Mouse (Mus musculus) fat pad, adult 2 months (tissue): ENCODE measurements around the gene Slc16a3.

Experiments
- DNase-seq: peaks from one replicate; pipeline ENCODE4 v3.0.0-alpha.2; 2011; ENCODE audit warnings: low read depth, low spot score; ENCODE audit errors: extremely low read depth

The Slc16a3 gene

DNA sequence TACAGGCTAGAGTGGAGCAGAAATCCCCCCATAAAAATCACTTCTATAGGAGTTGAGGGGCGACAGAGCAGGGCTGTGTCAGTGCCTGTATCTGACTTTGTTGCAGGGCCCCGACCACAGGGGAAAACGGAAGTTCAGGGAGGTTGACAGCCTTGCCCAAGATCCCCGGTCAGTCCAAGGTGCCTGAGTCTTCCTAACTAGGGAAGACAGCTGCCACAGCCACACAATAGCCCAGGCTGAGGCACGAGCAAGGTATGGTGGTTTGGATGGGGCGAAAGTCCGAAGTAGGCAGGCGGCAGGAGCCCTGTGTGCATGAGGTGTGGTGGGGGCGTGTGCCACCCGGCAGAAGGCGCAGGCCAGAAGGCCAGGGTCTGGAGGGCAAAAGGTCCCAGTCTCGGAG, at the start of gene Slc16a3:
Gene Slc16a3, plus strand, starts transcription at position 153 of the 400 bp plus-strand sequence.
- no peak for DNase-seq

DNA sequence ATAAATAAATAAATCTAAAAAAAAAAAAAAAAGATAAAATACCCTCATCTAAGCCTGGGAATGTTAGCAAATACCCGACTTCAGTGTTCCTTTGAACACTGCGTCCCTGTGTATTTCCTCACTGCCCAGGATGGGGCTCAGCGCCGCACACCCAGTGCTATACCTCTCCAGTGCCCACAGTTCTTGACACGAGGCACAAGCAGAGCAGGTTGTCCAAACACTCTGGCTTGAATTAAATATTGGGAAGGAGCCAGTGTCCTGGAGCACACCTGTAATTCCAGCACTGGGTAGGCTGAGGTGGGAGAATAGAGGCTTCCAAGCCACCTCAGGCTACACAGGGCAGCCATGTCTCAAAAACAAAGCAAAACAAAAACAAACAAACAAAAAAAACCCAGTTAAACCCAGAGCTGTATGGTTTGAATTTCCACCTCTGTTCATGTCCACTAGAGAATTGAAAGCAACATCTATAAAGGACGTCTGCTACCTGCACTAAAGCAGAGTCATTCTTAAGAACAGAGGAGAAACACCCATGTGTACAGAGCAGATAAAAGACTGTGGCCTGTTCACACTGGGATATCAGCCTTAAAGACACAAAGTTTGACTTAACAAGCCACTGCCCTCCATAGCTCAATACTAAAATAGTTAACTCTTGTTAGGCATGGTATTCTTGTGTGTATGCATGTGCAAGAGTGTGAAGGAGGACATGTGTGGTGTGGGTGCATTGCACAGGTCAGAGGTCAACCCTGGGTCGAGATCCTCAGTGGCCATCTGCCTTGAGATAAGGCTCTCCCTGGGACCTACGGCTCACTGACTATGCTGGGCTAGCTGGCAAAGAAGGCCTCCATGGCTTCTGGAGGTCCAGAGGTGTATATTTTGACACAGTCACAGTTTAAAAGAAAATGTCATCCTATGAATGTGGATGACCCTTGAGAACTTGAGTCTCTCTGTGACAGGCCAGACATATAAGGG, 47.7 kb upstream of the Slc16a3 start:
- DNase-seq, result no peak

DNA sequence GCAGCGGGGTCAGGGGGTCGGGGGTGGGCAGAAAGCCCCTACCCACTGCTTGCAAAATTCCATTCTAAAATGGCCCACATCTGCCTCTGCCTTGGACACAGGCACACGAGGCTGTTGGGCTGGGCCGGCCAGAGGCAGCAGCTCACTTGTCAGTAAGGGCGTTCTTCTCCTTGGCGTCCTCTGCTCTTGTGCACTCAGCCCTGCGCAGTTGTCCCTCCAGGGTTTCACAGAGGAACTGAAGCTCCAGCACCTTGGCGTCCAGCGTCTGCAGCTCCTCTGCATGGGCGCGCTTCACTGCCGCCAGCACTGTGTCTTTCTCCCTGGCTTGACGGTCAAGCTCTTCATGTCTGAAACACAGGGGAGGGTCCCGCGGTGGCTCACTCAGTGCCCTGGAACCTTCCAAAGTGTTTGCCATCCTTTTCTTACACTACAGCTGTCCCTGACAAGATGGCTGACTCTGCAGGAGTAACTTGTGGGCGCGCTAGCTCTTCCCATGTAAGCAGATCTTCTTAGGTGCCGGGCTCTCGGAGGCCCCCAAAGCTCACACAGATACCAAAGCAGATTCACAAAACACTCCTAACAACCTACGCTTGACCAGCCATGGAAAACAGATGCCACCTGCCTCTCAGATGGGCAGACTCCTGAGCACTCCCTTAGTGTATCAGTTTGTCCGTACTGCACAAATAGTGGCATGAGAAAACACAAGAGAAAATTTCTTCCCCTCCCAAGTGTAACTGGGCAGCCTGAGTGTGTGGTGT, 46.4 kb upstream of the Slc16a3 start:
- no peak for DNase-seq

DNA sequence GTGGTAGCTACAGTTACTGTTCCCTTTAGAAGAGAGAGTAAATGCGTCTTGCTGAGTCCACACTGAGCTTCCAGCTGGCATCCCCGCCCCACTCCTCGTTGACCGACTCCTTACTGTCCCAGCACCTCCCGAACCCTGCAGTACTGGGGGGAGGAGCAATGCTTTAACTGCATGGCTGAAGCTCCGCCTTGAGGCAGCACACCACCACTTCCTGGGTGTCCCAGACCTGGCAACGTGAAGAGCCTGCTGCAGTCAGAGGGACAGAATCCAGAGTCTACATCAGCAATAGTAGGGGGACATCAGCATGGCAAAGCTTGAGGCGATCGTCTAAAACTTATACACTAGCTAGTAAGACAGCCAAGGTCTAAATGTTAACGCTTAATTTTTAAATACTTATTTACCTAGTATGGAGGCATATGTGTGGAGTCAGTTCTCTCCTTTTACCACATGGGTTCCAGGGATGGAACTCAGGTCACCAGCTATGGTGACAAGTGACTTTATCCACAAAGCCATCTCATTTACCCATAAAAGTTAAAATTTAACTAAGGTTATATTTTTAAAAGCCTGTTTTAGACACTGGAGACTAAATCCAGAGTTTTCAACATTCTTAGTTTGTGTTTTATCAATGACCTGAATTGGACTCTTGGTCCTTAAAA, 45.7 kb upstream of the Slc16a3 start:
- no peak for DNase-seq

DNA sequence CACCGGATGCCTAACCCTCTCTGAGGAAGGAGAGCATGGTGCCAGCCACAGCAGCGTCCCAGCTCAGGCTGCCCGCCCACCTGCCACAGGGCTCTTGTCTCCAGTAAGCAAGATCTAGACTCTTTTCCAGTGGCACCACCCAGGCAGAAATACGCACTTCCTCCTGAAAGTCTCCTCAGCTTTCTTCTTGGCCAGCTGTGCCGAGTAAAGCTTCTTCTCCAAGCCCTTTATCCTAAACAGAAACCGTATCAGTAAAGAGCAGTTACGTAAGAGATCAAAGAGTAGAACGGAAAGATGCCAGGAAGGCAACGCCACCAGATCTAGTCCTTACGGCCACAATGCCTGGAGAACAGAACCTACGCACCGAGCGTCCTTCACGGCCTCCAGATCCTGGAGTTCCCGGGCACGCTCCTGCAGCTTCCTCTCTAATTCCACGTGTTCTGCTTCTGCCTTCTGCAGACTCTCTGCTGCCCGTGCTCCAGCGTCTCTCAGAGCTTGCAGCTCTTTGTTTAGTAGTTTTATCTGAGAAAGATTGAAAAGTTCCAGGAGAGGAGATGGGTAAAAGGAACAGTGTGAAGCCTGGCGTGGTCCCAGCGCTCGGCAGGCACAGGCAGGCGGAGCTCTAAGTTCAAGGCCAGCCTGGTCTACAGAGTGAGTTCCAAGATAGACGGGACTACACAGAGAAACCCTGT, 45.0 kb upstream of the Slc16a3 start:
- DNase-seq, result no peak

DNA sequence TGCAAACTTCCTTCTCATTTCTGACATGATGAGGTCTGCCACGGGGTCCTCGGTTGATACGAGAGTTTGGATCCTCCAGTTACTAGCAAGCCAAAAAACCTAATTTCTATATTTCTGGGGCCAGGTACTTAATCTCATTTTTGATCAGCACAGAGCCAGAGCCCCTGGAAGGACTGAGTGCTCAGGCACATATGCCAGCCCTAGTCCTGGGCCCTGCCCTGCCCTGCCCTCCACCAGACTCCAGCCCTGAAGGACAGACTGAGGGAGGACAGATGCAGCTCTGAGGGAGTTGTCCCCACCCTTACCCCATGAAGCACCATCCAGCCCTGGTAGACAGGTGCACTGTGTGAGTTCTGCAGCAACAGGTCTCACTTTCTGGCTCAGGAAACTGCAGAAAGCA, 43.7 kb upstream of the Slc16a3 start:
- no peak for DNase-seq

DNA sequence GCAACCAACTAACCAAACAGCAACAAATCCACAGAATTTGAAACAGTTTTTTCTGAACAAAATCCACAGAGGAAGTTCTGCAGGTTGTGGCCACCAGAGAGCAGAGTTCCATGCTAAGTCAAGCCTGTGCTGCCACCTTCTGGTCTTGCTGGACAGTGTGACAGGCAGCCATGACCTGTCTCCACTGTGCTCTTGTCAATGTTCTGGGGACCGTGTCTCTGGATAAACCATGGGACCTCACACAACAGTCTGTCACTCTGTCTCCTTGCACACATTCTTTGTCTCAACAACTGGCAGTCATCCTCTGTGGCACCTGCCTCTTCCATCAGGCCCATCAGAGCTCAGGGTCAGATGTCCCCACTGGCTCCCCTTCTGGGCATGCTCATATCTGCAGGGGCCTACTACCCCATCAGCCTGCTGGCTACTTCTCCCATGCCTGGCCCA, 42.8 kb upstream of the Slc16a3 start:
- DNase-seq, result no peak

DNA sequence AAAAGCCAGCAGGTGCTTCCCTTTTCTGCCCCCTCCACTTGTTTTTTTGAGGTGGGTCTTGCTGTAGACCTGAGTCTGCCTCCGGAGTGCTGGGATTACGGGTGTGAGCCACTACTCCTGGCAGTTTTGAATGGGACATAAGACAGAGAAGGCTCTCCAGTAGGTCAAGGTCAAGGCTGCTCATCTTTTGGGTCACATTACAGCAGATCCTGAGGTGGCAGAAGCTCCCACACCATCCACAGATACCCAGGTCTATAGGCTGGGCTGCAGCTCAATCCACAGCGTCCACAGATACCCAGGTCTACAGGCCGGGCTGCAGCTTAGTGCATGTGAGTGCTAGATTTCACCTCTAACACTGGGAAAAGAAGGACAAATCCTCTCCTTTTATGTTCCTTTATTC, 34.5 kb upstream of the Slc16a3 start:
- no peak for DNase-seq

DNA sequence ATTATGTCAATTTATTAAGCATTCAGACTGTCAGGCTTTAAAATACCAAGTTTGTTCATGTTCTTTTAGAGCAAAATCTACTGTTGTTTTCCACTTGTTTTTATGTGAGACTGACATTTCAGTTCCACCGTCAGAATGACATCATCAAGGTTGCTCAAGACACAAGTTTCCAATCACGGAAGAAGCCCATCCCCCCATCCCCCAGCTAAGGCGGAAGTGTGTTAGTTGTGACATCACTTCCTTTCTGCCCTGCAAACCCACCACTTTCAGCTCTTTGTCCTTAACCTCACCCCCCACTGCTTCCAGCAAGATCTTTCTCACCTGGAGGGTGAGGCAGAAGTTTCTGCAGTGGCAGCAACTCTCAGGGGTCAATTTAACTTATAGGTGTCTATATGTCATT, 31.8 kb upstream of the Slc16a3 start:
- DNase-seq, result no peak

DNA sequence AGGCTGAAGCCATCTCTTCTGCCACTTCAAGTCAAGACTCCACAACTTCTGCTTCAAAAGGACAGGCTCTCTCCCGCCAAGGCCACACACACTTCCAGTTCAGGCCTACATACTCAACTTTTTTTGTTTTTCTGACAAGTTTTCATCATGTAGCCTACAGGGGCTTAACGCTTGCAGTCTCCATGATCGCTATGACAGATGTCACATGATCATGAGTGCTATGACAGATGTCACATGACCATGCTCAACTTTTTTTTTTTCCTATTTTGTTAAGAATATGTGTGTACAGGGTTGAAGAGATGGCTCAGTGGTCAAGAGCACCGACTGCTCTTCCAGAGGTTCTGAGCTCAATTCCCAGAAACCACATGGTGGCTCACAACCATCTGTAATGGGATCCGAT, 30.5 kb upstream of the Slc16a3 start:
- DNase-seq, result no peak

DNA sequence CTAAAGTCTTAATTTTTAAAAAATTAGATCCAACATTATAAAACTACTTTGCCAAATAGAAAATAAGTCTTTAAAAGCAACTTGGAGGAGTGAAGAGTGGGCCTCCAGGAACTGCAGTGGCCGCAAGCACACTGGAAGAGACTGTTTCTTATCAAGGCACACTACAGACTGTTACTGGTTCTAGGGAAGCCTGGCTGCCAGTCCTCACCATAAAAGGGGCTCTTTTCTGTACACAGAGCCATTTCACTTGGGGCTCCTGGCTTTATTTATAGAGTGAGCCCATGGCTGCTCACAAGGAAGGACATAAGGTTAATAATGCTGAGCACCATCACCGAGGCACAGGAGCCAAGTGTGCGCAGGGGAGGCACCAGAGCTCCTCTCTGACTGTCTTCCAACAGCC, 25.8 kb upstream of the Slc16a3 start:
- no peak for DNase-seq

DNA sequence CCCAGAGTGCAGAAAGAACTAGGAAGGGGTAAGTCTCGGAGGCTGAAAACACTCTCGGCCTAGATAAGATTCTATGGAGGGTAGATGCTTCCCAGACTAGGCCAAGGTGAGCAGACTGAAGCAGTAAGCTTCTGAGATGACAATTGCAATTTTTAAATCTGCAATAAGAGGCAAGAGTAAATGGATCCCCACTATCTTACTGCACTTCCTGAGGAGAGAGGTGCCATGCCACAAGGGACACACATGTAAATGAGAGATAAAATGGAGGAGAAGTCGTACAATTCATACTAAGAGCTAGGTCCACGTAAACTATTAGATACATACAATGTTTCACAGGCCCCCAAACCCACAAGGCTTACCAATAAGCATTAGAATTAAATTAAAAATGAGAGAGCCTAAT, 19.8 kb upstream of the Slc16a3 start:
- no peak for DNase-seq

DNA sequence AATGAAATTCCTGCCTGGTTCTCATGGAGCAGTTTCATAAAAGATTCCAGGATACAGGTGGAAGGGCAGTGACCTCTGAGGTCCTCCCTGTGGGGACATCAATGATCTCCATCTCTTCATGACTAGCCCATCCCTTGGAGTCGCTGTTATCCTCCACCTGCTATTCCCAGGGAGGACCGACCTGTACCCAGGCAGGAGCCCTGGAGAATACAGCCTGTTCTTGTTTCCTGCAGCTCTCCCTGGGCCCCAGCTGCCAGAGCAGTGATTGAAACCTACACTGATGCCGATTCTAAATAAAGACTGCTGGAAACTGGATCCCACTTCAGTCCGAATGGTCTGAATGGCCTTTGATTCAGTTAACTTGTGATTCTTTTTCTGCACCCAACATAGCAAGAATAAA, 16.8 kb upstream of the Slc16a3 start:
- no peak for DNase-seq

DNA sequence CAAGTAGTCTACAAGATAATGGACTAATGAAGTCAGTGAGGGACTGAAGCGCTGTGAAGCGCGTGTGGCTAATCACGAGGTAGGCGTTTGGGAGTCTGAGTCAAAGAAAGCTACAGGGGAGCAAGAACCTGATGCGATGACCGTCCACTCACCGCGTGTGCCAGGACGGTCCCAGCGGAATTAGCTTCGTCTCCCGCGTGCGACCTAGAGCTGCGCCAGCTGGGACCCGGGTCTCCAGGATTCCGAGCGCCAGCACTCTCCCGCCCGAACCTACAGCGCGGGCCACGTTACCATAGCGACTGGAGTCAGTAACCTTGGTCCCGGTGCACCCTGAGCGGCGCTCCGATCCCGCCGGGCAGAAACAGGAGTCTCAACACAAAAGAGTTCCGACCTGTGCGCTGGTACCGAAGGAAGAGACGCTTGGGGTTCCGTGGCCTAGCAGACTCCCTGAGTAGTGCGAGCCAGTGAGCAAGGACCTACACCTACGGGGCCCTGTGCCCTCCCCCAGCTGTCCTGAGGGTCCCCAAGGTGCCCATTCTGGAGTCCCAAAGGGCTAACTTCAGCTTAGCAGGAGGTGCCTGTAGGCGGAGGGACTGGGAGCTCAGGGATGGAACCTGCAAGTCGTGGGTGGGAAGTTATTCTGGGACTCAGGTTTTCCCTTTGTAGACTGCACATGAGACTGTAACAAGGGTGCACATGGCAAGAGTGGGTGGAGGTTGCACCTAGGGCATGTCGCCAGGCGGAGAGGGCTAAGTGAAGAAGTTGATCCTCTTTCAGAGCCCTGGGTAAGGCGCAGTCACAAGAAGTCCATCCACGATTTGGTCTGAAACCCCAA, 15.5 kb upstream of the Slc16a3 start, which contains the start of gene Ccdc57:
Gene Ccdc57, minus strand, starts transcription at position 309 of the 835 bp plus-strand sequence.
- no peak for DNase-seq

DNA sequence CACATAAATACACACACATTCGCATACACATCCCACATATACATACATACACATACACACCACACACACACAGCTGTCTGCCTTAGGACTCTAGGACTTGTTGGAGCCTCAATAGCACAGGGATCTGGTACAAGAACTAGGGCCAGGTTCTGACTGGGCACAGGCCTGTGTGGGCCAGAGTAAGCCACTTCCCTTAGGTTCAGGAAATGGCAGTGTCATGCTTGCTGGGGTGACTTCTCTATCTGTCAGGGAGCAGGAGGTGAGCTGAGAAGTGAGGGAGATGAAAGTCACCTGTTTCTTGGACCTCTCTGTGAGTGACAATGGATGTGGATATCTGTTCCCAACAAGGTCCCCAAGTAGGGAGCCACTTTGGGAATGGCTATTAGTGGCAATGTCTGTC, 10.3 kb upstream of the Slc16a3 start:
- no peak for DNase-seq

DNA sequence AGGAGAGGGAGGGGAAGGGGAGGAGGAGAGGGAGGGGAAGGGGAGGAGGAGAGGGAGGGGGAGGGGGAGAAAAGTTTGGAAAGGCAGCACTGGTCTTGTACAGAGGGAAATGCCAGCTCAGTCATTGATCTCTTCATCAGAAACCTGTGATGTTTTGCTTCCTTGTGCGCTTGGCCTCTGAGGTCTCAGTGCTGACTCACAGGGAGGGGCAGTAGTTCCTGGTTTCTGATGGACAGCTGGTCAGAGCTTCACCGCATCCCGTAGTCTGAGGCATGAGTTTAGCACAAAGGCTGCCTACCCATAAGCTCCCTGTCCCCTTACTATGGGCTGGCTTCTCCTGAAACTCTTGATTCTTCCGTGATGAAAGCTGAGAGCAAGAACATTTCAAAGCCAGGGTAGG, 9.5 kb upstream of the Slc16a3 start:
- no peak for DNase-seq

DNA sequence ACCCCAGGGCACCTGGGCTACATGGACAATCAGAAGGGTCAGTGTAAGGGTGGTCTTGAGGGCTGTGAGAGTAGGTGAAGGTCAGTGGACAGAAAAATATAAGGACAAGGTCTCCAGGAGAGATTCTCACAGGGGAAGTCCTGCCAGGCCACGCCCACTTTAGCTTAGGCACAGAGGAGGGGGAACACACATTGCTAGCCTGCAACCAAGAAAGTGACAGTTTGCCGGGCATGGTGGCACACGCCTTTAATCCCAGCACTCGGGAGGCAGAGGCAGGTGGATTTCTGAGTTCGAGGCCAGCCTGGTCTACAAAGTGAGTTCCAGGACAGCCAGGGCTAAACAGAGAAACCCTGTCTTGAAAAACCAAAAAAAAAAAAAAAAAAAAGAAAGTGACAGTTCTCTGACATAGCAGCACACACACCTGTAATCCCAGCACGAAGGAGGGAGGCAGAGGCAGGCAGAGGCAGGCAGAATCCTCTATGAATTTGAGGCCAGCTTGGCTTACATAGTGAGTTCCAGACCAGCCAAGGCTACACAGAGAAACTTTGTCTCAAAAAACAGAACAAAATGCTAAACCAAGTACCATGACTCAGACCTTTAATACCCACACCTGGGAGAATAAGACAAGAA, 8.5 kb upstream of the Slc16a3 start:
- no peak for DNase-seq

DNA sequence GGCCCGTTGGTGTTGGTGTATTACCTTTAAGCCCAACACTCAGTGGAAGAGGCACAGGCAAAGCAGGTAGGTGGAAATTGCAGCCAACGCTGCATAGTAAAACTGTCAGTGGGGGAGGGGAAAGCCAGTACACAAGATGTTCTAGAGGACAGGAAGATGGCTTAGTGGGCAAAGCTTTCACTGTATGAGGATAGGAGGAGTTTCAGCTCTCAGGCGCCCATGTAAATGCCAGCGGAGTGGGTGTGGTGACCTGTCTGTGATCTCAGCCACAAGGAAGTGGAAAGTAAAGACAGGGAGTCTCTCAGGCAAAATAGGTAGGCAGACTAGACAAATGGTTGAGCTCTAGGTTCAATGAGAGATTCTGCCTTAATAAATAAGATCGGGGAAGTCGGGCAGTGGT, 7.3 kb upstream of the Slc16a3 start:
- DNase-seq, result no peak

DNA sequence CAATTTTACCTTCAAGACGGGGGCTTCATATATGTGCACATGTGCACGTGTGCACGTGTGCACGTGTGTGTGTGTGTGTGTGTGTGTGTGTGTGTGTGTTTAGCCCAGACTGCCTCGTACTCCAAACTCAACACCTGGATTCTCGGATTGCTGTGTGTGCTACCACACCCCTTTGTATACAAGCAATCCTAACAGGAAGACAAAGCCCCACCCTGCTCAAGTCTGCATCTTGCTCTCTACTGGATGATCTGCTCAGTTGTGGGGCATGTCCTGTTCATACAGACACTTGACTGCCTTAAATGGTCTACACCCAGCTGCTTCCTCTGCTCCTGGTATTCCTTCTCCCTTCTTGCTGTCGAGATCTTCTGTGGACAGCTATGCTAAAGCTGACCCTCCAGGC, 3.0 kb upstream of the Slc16a3 start:
- DNase-seq, result no peak

DNA sequence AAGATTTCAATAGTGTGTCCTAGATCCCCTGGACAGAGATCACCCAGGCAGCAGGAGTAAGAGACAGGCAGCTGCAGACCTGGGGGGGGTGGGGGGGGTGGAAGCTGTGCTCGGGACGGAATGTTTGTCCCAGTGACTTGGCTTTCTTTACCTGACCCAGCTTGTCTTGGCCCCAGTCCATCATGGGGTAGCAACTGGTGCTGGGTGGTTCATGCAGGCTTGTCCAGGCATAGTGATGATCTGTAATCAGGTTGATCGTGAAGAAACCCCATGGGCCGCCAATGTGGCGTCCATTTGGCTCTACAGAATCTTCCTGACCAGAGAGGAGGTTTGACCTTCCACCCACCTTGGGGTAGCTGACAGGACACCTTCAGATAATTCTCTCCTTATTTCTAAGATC, 2.4 kb upstream of the Slc16a3 start:
- peak; percentile 39 for DNase-seq
